Mouse (Mus musculus) MEL (cell line): Measurements from ENCODE around the gene Gm9833.

Source experiments
- CHD1 ChIP-seq: IDR thresholded peaks from 2 replicates; pipeline ENCODE4 v1.6.1; 2012; ENCODE audit warnings: low read depth, mild to moderate bottlenecking, inconsistent platforms, low read length, improper control_type of control experiment
- CTCF ChIP-seq, 3 experiments: IDR thresholded peaks in 2 of 3; conservative IDR thresholded peaks in 1 of 3; 2 replicates each; pipeline ENCODE4 v1.5.1; 2011 to 2012; ENCODE audit warnings: low read length in 3 of 3, low read depth in 2 of 3, mild to moderate bottlenecking in 2 of 3, improper control_type of control experiment in 1 of 3, inconsistent platforms in 1 of 3, mixed read lengths in 1 of 3, moderate library complexity in 1 of 3; ENCODE audit not compliant: control insufficient read depth in 1 of 3, insufficient read depth in 1 of 3, poor library complexity in 1 of 3, severe bottlenecking in 1 of 3
- POLR2AphosphoS5 ChIP-seq: IDR thresholded peaks from 2 replicates; pipeline ENCODE4 v1.6.1; 2012; ENCODE audit warnings: low read depth, borderline replicate concordance, mild to moderate bottlenecking, inconsistent platforms, low read length, moderate library complexity, mixed read lengths
- USF1 ChIP-seq: IDR thresholded peaks from 2 replicates; pipeline ENCODE4 v1.6.1; 2014; ENCODE audit warnings: low read depth, mild to moderate bottlenecking, inconsistent platforms, low read length, improper control_type of control experiment, moderate library complexity
- ZC3H11A ChIP-seq: IDR thresholded peaks from 2 replicates; pipeline ENCODE4 v1.6.1; 2012; ENCODE audit warnings: low read depth, mild to moderate bottlenecking, inconsistent platforms, low read length, improper control_type of control experiment

DNA sequence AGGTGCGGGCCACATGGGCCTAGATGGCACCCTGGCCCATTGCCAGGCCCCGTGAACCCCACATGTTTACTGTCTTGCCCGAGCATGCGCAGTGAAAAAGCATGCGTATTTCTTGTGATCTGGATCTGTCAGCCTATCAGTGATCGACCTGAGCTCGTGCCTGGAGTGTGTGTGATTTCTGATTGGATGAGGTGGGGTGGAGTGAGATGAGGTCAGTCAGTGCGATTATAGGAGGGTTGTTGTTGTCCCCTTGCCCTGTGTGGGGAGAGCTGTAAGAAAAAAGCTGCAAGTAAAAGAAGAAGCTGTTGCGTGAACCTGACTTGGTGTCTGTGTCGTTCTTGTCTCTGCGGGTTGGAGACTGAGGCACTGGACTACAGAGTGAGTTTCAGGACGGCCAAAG lies 28.6 kb downstream of the Gm9833 start:
- TF ChIP-seq POLR2AphosphoS5 (no peak), ZC3H11A (no peak), CHD1 (no peak), USF1 (no peak), CTCF (IDR thresholded peaks at IDR 0.05 in 2 of 3, conservative IDR thresholded peaks at IDR 0.05 in 1 of 3; ENCODE audit: control insufficient read depth in 1 of 3, insufficient read depth in 1 of 3, low read depth in 2 of 3, low read length in 3 of 3, poor library complexity in 1 of 3, severe bottlenecking in 1 of 3) (no peak)
